Mouse (Mus musculus) liver, embryonic 12.5 days (tissue): ENCODE measurements around the gene Gm5678. TPM values are rescaled to one million over a fixed set of nuclear protein-coding genes. Genes with fewer than 3 reads are reported as not detected.

Experiments
- ATAC-seq: fragments of 200-750 bp; cut with Nextera tagmentation; 2 replicates; pipeline ENCODE4 v1.8.0; 2017; ENCODE audit warnings: moderate number of reproducible peaks, mild to moderate bottlenecking, moderate library complexity
- H3K27ac ChIP-seq: fragments of 300-500 bp; sonication (generic); 2 replicates; pipeline ENCODE4 v1.5.1; 2016; ENCODE audit warnings: mild to moderate bottlenecking
- H3K27me3 ChIP-seq: fragments of 300-500 bp; sonication (generic); replicated peaks from 2 replicates; pipeline ENCODE4 v1.6.1; 2016; ENCODE audit warnings: mild to moderate bottlenecking, moderate library complexity
- H3K36me3 ChIP-seq: fragments of 300-500 bp; sonication (generic); 2 replicates; pipeline ENCODE4 v1.6.1; 2016; ENCODE audit warnings: mild to moderate bottlenecking, moderate library complexity
- H3K4me1 ChIP-seq: fragments of 300-500 bp; sonication (generic); 2 replicates; pipeline ENCODE4 v1.6.1; 2016
- H3K4me2 ChIP-seq: fragments of 300-500 bp; sonication (generic); 2 replicates; pipeline ENCODE4 v1.6.1; 2016; ENCODE audit warnings: mild to moderate bottlenecking, moderate library complexity
- H3K4me3 ChIP-seq: fragments of 300-500 bp; sonication (generic); 2 replicates; pipeline ENCODE4 v1.5.1; 2016; ENCODE audit warnings: mild to moderate bottlenecking, moderate library complexity
- H3K9ac ChIP-seq: fragments of 300-500 bp; sonication (generic); 2 replicates; pipeline ENCODE4 v1.6.1; 2016; ENCODE audit warnings: mild to moderate bottlenecking, moderate library complexity
- H3K9me3 ChIP-seq: fragments of 300-500 bp; sonication (generic); replicated peaks from 2 replicates; pipeline ENCODE4 v1.6.1; 2016; ENCODE audit warnings: mild to moderate bottlenecking, moderate library complexity
- WGBS: fragments of 180-500 bp; shearing (Covaris S2); methylation state at CpG from one replicate; pipeline ENCODE4 v1.1.7; 2016; ENCODE audit not compliant: insufficient replicate concordance; 5-methylcytosine and 5-hydroxymethylcytosine counted together
- polyA plus RNA-seq: library from polyadenylated mRNA; unstranded; fragments of >200 nt; fragmentation: Nextera tagmentation; extraction: Ambion mirVana; gene quantifications from 2 replicates; pipeline ENCODE4 v1.2.1, GENCODE M21; 2016

Gm5678 gene
- polyA plus RNA-seq, 1 experiment from 2014 or later, result not detected

- no peak for ATAC-seq
- H3K27me3 ChIP-seq, result peaks cover 48% of the 10 kb centered on the region
- H3K4me3 ChIP-seq, result no peak overlapping the region
- peaks cover 4% of the 10 kb centered on the region for H3K4me1 ChIP-seq
- H3K27ac ChIP-seq, result no peak overlapping the region
- no peaks in the 10 kb centered on the region for H3K9me3 ChIP-seq
- H3K36me3 ChIP-seq, result no peaks in the 10 kb centered on the region
- no peak overlapping the region for H3K9ac ChIP-seq
- no peak overlapping the region for H3K4me2 ChIP-seq
- WGBS, result 62% methylated on average over 4 of the region's 4 CpGs
These were observed 50.3 kb downstream of the Gm5678 start for GRCm38 (mm10) chr16:93678206-93678605.

- no peak for ATAC-seq
- 57% methylated on average over 9 of the region's 9 CpGs for WGBS
- no peak overlapping the region for H3K4me2 ChIP-seq
- H3K9me3 ChIP-seq, result no peaks in the 10 kb centered on the region
- H3K27ac ChIP-seq, result no peak overlapping the region
- no peak overlapping the region for H3K4me3 ChIP-seq
- H3K4me1 ChIP-seq, result peaks cover 10% of the 10 kb centered on the region
- no peak overlapping the region for H3K9ac ChIP-seq
- H3K36me3 ChIP-seq, result no peaks in the 10 kb centered on the region
- H3K27me3 ChIP-seq, result peaks cover 58% of the 10 kb centered on the region
These were observed 51.3 kb downstream of the Gm5678 start for GRCm38 (mm10) chr16:93679165-93679564.

Other genes with a start within 250 kb of the Gm5678 start
- 6.5 and 7.6 TPM in 2 replicates for gene Setd4, start 24.0 kb upstream of the Gm5678 start, polyA plus RNA-seq
- gene Cbr1, start 22.2 kb upstream of the Gm5678 start, polyA plus RNA-seq, result 24.1 and 28.0 TPM in 2 replicates
- 0.11 and 0.37 TPM in 2 replicates for gene Cbr3, start 55.1 kb downstream of the Gm5678 start, polyA plus RNA-seq
- gene Dop1b, start 83.8 kb downstream of the Gm5678 start, polyA plus RNA-seq, result 10.5 and 12.8 TPM in 2 replicates
- 22.6 and 26.3 TPM in 2 replicates for gene Morc3, start 204.0 kb downstream of the Gm5678 start, polyA plus RNA-seq